Mouse (Mus musculus) layer of hippocampus, adult 18-20 months (tissue): ENCODE measurements at regions not wholly inside any gene's neighbourhood (a gene's known extent, or its start where the extent isn't known, plus 50 kb on each side); places are given as distances from the start of the nearest gene placed in this dataset.
A peak's percentile ranks its signal among the peaks of the same experiment; 100 is the strongest.

Source experiments
- DNase-seq, 2 experiments: peaks; one replicate each; pipeline ENCODE4 v3.0.0; 2022; ENCODE audit warnings: low spot score in 2 of 2

DNA sequence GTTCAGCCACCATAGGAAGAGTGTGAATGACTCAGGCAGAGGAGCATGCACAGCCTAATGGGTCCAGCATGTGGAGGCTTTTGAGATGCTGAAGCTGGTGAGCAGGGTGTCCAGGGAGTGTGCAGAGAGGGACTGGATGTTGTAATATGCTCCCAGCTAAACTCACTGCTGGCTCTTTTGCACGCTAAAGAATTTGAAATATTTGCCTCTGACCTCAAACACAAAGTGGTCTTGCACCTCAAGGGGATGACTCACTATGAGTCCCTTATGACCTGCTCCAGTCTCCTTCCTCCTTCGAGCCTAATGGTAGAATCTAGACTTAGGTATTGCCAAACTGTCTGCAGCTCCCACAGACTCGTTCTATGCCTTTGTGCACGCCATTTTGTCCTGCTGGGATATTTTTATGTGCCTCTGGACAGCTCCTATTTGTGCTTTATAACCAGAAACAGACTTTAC is 55.0 kb upstream of the Slit3 start:
- no peak for DNase-seq

DNA sequence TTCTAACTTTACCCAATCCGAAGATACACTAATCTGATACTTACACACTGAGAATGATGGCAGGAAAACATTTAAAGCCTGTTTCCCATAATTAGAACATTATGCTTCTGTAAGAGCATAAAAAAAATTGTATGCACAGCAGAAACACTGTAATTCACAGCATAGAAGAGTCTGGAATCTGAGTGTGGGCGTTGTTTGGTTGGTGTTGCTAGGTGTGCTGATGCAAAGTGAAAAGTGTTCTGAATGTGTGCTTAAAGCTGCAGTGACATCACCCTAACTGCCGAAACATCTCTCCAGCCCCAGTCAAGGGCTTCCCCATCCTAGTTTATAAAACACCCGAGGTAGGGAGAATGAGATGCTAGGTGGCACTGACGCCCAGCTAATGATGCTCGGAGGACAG is 63.2 kb upstream of the Slit3 start:
- no peak for DNase-seq

GRCm38 (mm10) chr11:35055496-35056125 is 65.4 kb upstream of the Slit3 start:
- DNase-seq: no peak

GRCm38 (mm10) chr11:35053613-35053950 is 67.4 kb upstream of the Slit3 start:
- DNase-seq: no peak

- no peak for DNase-seq
Measured at GRCm38 (mm10) chr11:35052856-35053612, 68.0 kb upstream of the Slit3 start.

- DNase-seq: no peak
Measured at GRCm38 (mm10) chr11:35049663-35050215, 71.3 kb upstream of the Slit3 start.

DNA sequence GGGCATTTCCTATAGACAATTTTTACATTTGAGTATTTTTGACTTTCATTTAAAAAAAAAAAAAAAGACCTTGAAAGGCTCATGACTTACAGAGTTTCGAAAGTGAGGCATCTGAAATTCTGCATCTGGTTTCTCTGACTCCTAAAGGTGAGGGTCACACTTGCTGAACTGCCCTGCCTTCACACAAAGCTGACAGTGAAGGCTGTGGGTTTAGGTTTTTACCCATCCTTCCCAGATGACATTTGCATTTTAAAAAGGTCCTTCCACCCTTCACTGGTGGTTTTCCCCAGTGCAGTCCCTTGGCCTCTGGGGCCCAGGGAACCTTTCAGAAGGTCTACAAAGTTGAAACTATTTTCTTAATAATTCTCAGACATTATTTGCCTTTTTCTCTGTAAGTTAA is 76.4 kb upstream of the Slit3 start:
- DNase-seq: no peak

- DNase-seq: no peak
Measured at GRCm38 (mm10) chr11:35024448-35024847, 96.6 kb upstream of the Slit3 start.

DNA sequence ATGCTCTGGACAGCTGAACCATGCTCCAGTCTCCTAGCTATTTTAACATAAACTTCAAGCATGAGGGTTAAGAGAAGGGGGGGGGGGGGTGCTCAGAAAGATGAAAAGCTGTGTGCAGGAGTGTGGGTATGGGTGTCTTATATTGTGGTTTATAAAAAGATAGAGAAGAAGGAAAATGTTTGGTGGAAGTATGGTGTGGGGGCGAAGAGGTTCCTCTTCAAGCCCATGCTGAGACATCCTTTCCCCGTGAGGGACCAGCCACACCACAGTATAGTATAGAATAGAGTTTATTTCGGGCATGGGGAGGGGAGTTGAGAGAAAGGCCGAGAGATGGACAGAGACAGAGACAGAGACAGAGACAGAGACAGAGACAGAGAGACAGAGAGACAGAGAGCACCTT is 97.2 kb upstream of the Slit3 start:
- no peak for DNase-seq

DNA sequence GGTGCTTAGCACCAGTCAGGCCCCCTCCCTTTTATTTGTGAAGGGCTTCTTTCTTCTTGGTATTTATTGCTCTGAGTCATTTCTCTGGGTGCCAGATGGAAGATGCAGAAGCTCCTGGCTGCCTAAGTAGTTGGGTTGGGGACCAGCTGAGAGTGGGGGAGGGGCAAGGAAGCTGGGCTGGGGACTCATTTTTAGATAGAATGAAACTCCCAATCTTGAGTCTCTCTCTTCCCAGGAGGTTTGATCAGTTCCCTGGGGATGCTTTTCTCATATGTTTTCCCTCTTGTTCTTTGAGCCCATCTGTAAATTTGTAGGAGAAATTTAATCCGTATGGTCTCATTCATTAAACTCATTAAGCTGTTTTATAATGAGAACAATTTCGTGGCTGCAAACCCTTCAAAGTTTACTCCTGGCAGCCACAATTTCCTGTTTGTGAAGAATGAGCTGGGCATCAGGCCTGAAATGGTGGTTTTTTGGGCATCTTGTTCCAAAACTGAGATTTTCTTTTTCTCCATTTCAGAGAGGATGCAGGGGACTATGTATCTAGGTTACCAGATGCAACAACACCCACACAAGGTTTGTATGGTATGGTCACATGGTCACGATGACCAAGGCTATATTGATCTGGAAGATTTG is 98.9 kb upstream of the Slit3 start:
- DNase-seq: peak; percentile 63 to 71

DNA sequence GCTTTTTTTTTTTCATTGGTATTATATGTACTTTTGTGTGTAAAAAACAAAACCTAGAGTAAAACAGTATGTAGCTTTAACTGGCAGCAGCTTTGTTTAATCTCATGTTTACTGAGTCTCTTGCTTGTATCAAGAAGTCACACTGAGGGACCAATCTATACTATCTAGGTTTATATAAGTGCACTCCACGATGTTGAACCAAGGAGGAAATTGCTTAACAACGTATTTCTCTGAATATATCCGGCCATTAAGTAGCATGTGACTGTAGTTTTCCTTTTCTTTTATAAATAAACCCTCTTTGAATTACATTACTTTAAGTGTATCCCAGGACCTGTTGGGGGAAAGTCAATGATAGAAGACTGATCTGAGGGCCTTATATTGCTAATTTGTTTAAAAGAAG is 104.0 kb upstream of the Slit3 start:
- DNase-seq: no peak

DNA sequence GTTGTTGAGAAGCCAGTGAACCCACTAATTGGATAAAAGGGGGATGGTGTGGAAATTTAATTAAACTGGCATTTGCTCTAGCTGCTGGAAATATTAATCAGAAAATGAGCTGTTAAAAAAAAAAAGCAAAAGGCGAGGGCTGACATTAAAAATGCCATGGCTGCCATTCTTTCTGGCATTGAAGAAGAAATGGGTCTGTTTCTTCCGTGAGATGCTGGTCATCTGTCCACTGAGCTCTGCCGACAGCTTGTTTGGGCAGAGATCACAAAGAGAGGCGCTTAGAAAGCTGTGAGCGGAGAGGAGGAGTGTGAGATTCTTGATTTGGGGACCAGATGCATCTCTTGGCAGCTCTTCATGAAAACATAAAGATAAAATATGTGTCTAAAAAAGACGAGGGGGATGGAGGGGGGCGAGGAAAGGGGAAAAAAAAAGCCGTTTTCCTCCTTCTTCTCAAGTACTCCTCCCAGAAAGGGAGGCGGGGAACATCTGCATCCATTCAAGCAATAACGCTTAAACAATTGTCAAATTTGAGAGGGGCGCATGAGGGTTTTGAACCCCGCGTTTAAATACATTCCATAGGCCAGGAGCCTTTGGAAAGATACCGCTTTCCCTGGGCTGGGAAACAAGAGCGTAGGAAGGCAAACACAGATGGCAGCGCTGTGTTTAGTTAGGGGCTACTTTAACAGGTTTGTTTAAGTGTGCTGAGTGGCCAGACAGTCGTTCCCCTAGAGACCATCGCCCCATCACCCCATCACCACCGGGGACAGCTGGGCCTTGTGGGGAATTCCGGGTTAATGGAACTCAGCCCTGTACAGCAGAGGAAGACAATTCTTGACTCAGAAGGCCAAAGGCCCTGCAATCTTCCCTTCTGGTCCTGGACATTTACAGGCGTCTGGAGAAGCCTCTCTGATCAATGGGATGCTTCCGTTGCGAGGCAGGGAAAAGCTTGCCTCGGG is 109.2 kb upstream of the Slit3 start:
- peak; percentile 20 to 55 for DNase-seq

GRCm38 (mm10) chr11:35006773-35007567 is 114.1 kb upstream of the Slit3 start:
- DNase-seq: no peak

DNA sequence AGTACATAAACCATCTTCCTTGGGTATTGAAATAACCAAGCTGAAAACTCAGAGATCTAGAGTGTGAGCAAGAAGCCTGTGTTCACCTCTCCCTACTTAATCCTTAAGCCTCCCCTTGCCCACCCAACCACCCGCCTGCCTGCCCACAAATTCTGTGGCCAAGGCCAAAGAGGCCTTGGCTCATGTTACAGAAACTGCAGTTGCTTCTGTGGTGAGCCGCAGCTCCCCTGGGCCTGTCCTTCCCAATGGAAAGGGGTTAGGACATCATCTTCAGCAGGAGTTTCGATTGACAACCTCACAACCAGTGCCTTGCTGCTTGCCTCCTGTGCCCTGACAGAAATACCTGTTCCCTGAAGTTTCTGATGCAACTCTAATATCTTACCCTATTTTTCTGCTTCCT is 115.9 kb upstream of the Slit3 start:
- DNase-seq: no peak

DNA sequence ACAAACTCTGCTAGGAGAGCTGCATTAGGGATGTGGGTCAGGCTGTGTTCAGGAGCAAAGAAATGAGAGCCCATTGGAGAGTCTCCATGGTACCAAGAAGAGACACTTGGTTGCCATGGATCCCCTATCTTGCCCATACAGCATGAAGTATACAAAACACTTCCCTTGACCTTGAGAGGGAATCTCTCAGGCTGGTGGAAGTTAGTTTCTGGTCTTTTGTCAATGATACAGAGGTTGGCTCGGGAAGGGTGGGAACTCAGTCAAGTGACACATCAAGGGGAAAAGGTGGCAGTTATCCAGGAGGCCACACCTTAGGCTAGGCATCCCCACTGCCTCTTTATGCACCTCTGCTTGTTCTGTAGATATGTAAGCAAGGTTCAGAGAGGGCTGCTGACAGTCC is 116.6 kb upstream of the Slit3 start:
- no peak for DNase-seq

GRCm38 (mm10) chr11:35003956-35004355 is 117.1 kb upstream of the Slit3 start:
- no peak for DNase-seq

- DNase-seq: no peak
Measured at GRCm38 (mm10) chr11:34997906-34998305, 123.1 kb upstream of the Slit3 start.

- no peak for DNase-seq
Measured at GRCm38 (mm10) chr11:34995515-34995914, 125.5 kb upstream of the Slit3 start.

DNA sequence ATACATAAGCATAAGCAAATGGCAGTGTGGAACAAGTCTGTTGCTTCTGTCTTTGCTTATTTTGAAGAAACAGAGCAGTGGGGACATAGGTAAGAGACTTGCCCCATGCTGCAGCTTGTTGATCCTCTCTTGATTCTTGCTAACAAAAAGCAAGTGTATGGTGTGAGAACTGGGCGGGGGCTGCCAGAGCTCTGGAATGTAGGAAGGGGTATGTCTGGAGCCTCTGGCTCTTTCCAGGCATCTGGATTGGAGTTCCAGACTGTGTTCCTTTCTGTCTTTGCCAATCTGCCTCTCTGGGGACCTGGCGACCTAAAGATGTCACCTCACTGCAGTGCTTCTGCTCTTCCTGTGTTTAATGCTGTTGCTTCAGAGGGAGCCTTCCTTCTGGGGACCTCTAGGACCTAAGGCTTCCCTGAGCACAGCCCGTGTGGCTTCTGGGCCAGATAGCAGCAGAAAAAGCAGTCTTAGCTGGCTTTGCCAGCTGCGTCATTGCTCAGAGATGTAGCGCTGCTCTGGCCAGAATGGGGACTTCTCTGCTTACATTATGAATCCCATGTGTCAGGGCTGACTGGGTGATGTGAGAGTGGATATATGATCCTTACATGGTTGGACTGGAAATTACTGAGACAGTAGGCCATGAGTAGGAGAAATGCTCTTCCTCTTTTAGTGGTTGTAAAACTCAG is 138.1 kb upstream of the Slit3 start:
- DNase-seq: no peak

- DNase-seq: no peak
Measured at GRCm38 (mm10) chr11:34980210-34980609, 140.8 kb upstream of the Slit3 start.
